Mouse (Mus musculus): ENCODE measurements around the gene Agxt2. TPM values are rescaled to one million over a fixed set of nuclear protein-coding genes. Genes with fewer than 3 reads are reported as not detected.
A peak's percentile ranks its signal among the peaks of the same experiment; 100 is the strongest.

Agxt2 gene
- not detected in 2 replicates for polyA plus RNA-seq (2016; fragmentation: Nextera tagmentation; extraction: Ambion mirVana)

DNA sequence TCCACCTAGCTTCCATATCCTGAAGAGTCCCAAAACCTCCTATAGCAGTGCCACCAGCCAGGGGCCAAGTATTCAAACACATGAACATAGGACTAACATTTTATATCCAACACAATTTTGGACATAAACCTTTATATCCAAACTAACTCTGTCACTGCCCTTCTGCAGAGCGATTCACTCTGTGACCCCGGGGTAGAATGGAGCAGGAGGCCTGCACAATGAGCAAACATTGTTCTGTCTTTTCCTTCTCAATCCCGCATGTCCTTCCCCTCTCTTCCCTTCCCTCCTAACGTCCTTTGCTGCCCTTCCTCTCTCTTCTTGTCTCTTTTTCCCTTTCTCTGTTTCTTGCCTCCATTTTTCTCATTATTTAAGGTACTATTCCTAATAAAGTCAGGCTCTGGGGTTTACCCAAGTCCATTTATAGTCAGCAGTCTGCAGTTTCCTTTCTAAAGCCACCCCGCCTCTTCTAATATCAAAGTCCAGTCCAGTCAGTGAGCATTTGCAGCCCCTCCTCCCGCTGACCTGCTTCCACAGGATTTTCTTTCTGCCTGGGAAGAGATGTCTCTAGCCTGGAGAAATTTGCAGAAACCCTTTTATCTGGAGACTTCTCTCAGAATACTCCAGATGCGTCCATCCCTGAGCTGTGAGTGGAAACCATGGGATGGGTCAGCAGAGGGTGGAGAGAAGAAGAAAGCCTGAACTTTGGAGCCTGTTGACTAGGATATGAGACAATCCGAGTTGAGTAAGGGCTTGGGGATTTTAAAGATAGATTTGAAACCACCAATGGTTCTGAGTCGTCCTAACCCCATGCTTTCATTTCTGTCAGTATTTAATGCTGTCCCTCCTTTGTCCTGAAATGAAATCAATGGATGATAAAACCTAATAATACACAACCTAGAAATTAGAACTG lies at the start of gene Agxt2:
TSS of gene Agxt2 (plus strand) at position 494 of the 910 bp plus-strand sequence.
- no peak within 1 kb of the TSS for H3K4me2 ChIP-seq (replicated peaks)
- H3K27me3 ChIP-seq (replicated peaks): no peaks in the 10 kb centered on the region
- WGBS: 82% methylated on average over 9 of the region's 9 CpGs
- H3K36me3 ChIP-seq: no peaks in the 10 kb centered on the region
- no peak within 1 kb of the TSS for H3K9ac ChIP-seq
- H3K27ac ChIP-seq: no peak within 1 kb of the TSS
- no peak for ATAC-seq (ENCODE audit: low FRiP score, low read depth)
- H3K9me3 ChIP-seq: no peaks in the 10 kb centered on the region
- H3K4me1 ChIP-seq: no peaks in the 10 kb centered on the region
- H3K4me3 ChIP-seq: no peak within 1 kb of the TSS

DNA sequence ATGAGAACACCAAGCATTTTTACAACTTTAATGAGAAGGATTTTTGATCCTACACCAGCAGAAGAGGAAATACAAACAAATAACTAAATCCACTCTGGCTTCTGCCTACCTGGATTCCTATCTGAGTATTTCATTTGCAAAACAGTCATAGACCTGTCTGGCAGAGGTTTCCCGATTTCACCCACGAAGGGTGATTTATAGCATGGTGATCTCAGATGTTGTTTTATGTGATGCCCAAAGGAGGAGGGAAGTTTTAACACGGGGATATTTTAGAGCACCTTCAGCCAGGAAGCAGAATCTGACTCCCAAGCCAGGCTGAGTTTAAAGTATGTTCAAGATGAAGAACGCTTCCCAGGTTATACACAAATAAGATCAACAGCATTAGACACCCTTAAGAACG lies 46.5 kb upstream of the Agxt2 start:
- no peak overlapping the region for H3K4me2 ChIP-seq (replicated peaks)
- no peak for ATAC-seq (ENCODE audit: low FRiP score, low read depth)
- no peak overlapping the region for H3K9ac ChIP-seq
- no peaks in the 10 kb centered on the region for H3K4me1 ChIP-seq
- H3K9me3 ChIP-seq: no peaks in the 10 kb centered on the region
- H3K4me3 ChIP-seq: no peak overlapping the region
- no peaks in the 10 kb centered on the region for H3K36me3 ChIP-seq
- H3K27me3 ChIP-seq (replicated peaks): no peaks in the 10 kb centered on the region
- H3K27ac ChIP-seq: no peak overlapping the region
- 79% methylated on average over 5 of the region's 5 CpGs for WGBS

DNA sequence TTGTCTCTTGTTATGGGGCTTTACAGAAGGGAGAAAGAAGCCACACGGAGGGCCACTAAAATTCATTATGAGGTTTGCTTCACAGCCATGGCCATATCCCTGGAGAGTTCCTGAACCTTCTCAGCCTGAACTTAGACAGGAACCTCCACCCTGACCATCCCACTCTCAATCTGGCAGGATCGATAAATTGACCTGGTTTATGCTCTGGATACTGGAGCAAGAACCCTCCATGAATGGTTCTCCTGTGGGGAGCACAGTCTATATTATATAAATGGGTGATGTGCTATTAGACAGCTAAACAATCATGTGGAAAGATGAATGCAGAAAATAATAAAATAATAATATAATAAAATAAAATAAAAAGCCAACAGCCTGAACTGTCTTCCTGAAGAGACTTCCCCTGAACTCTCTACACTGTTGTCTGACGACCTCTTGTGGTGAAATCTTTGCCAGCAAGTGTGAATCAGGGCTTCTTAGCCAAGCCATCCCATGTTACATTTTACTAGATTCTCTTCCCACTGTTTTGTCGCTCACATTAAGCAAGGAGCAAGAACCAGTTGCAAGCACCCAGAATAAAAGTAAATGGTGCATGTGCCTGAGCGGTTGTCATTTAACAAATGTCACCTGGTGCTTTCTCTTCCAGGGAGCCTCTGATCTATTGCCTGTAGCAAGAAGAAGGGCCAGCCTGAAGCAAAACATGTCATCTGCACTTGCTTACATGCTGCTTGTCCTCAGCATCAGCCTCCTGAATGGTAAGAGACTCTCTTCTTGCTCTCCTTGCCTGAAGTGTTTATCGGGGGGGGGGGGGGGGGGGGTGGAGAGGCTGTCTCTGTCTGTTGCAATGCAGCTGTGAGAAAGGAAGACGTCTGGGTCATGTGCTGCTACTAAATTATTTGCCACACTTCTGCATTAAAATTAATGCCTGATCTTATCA lies 44.5 kb upstream of the Agxt2 start:
- no peaks in the 10 kb centered on the region for H3K36me3 ChIP-seq
- ATAC-seq (ENCODE audit: low FRiP score, low read depth): peak; percentile 71
- H3K4me2 ChIP-seq (replicated peaks): no peak overlapping the region
- no peak overlapping the region for H3K27ac ChIP-seq
- H3K4me3 ChIP-seq: no peak overlapping the region
- no peaks in the 10 kb centered on the region for H3K27me3 ChIP-seq (replicated peaks)
- no peak overlapping the region for H3K9ac ChIP-seq
- WGBS: 53% methylated on average over 6 of the region's 7 CpGs
- H3K9me3 ChIP-seq: no peaks in the 10 kb centered on the region
- no peaks in the 10 kb centered on the region for H3K4me1 ChIP-seq

DNA sequence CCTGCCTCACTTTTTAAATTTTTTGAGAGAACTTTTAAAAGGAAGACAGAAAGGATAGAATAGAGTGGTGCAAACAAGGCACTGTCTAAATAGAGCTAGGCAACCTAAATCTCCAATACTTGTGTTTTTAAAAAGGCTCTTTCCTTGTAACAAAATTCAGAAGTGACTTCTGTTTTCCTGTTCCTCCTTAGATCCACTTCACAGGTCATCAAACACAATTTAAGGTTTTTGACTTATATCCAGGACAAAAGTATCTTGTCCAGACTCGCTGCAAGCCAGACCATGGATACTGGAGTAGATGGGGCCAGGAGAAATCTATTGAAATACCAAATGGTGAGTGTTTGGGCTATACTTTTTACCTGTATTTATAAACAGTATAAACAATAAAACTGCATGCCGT lies 33.3 kb upstream of the Agxt2 start, which contains the start of gene Gm21973:
TSS of gene Gm21973 (plus strand) at position 301 of the 400 bp plus-strand sequence.
- 91% methylated on average over 2 of the region's 2 CpGs for WGBS
- no peak within 1 kb of the TSS for H3K4me2 ChIP-seq (replicated peaks)
- H3K27ac ChIP-seq: no peak within 1 kb of the TSS
- no peak within 1 kb of the TSS for H3K4me3 ChIP-seq
- no peaks in the 10 kb centered on the region for H3K4me1 ChIP-seq
- no peaks in the 10 kb centered on the region for H3K36me3 ChIP-seq
- H3K9me3 ChIP-seq: no peaks in the 10 kb centered on the region
- H3K9ac ChIP-seq: no peak within 1 kb of the TSS
- H3K27me3 ChIP-seq (replicated peaks): no peaks in the 10 kb centered on the region
- no peak for ATAC-seq (ENCODE audit: low FRiP score, low read depth)

DNA sequence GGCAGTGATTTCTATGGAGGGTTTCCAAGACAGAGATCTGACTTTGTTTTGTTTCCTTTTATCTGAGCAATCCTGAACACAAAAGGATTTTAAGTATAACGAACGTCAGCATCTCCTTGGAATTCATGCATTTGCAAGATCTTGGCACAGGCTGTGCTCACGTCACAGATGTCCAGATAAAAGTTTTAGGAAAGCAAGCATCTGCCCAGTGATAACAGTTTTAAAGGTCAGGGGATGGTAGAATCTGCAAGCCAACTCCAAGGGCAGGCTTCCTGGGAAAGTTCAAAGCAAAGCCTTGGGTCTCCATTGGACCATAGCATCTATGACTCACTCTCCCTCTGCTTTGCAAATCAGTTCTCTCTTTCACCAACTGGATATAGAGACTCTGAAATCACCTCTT lies 27.7 kb upstream of the Agxt2 start:
- no peak overlapping the region for H3K4me2 ChIP-seq (replicated peaks)
- H3K27me3 ChIP-seq (replicated peaks): no peaks in the 10 kb centered on the region
- no peaks in the 10 kb centered on the region for H3K36me3 ChIP-seq
- H3K9ac ChIP-seq: no peak overlapping the region
- no peak overlapping the region for H3K4me3 ChIP-seq
- no peak for ATAC-seq (ENCODE audit: low FRiP score, low read depth)
- no peaks in the 10 kb centered on the region for H3K9me3 ChIP-seq
- 89% methylated on average over 3 of the region's 3 CpGs for WGBS
- H3K27ac ChIP-seq: no peak overlapping the region
- H3K4me1 ChIP-seq: no peaks in the 10 kb centered on the region

DNA sequence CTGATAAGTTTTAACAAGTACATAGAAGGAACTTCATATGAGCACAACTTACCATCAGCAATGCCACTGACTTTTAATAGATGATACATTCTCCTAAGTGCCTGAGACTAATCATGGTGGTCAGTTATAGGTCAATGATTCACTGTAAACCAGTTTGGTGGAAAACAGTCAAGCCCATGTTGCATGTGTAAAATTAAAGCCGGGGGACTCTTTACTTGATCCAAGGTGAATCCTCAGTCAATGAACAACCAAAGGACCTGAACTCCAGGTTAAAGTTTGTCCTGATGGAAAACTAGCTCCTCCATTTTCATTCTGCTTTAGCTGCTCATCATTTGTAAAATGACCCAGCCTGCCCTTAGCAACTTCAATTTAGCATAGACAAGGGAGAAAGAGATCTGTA lies 25.8 kb upstream of the Agxt2 start:
- Histone ChIP-seq H3K4me3 (no peak overlapping the region), H3K27ac (no peak overlapping the region), H3K36me3 (no peaks in the 10 kb centered on the region), H3K27me3 (replicated peaks) (no peaks in the 10 kb centered on the region), H3K9me3 (no peaks in the 10 kb centered on the region), H3K4me2 (replicated peaks) (no peak overlapping the region), H3K9ac (no peak overlapping the region), H3K4me1 (no peaks in the 10 kb centered on the region)
- 94% methylated on average over 1 of the region's 1 CpGs for WGBS
- ATAC-seq (ENCODE audit: low FRiP score, low read depth): no peak

DNA sequence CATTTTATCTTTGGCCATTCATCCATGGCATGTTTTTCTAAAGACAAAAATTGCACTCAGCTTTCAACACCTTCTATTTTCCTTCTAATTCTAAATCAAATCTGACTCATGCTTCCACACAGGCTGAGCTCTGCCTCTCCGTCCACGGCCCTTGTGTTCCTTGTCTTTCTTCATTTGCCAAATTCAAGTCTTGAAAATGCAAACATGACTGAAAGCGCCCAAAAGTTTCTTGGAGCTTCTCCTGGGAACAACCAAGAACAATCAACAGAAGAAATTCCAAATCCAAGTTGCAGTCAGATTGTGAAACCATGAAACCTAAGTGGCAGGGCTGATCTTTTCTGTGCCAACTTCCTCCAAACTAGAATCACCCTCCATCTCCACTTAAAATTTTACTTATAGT lies 19.7 kb upstream of the Agxt2 start:
- Histone ChIP-seq H3K9ac (no peak overlapping the region), H3K36me3 (no peaks in the 10 kb centered on the region), H3K27ac (no peak overlapping the region), H3K4me3 (no peak overlapping the region), H3K9me3 (no peaks in the 10 kb centered on the region), H3K27me3 (replicated peaks) (no peaks in the 10 kb centered on the region), H3K4me2 (replicated peaks) (no peak overlapping the region), H3K4me1 (no peaks in the 10 kb centered on the region)
- 90% methylated on average over 3 of the region's 3 CpGs for WGBS
- no peak for ATAC-seq (ENCODE audit: low FRiP score, low read depth)

DNA sequence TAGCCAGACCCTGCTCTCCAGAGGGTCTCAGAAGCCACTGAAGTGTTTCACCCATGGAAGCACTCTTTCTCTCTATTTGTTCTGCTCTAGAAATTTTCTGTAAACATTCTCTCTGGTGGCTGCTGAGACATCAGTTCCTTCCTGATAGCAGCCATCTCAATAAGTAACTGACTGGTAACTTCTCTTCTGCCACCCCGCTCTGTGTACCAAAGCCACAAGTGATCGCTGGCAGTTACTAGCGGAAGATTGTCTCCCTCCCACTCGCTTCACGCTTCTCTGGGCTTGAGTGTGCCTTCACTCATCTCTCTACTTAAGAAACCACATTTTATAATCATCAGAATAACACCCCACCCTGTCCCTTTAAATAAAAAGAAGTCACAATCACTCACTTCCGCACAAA lies 11.3 kb upstream of the Agxt2 start:
- 96% methylated on average over 6 of the region's 6 CpGs for WGBS
- ATAC-seq (ENCODE audit: low FRiP score, low read depth): no peak

DNA sequence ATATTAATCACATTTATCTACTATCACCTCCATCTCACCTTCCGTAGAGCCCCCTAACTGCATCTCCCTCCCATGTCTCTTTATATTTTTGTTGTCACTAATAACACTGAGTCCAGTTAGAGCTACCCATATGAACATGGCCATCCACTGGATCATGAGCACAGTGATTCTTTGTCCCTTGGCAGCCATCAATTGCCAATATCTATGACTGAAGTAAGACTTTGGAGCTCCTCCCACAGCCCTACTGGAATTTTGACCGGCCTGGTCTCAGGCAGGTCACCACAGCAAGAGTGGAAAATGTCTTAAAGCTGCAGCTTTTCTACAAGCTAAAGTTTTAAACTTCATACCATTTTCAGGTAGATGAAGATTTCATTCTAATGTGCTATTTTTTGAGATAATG lies 8.0 kb downstream of the Agxt2 start:
- no peaks in the 10 kb centered on the region for H3K27me3 ChIP-seq (replicated peaks)
- no peak overlapping the region for H3K4me2 ChIP-seq (replicated peaks)
- no peaks in the 10 kb centered on the region for H3K4me1 ChIP-seq
- H3K9me3 ChIP-seq: no peaks in the 10 kb centered on the region
- H3K36me3 ChIP-seq: no peaks in the 10 kb centered on the region
- no peak overlapping the region for H3K9ac ChIP-seq
- ATAC-seq (ENCODE audit: low FRiP score, low read depth): no peak
- 98% methylated on average over 2 of the region's 2 CpGs for WGBS
- no peak overlapping the region for H3K27ac ChIP-seq
- H3K4me3 ChIP-seq: no peak overlapping the region

More for the DNA sequence above, 11.3 kb upstream of the Agxt2 start:
- no peaks in the 10 kb centered on the region for H3K9me3 ChIP-seq
- no peaks in the 10 kb centered on the region for H3K36me3 ChIP-seq
- no peaks in the 10 kb centered on the region for H3K27me3 ChIP-seq (replicated peaks)
- no peak overlapping the region for H3K27ac ChIP-seq
- H3K4me3 ChIP-seq: no peak overlapping the region
- no peak overlapping the region for H3K9ac ChIP-seq
- H3K4me1 ChIP-seq: no peaks in the 10 kb centered on the region
- H3K4me2 ChIP-seq (replicated peaks): no peak overlapping the region

DNA sequence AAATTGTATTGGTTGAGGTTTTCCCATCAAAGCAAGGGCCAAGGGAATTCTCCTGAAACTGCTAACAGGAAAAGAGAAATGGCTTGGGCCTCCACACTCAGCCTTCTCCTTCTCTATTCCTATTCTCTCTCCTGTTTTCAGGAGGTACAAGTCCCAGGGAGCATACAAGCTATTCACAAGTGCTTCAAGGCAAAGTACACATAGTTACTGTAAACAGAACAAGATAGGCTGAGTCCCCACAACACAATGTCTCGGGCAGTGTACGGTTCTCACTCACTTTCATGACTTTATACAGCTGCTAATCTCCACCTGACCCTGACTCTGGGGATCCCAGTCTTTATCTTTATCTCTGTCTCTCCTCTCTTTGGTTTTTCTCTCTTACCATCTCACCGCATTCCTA lies 17.1 kb downstream of the Agxt2 start:
- Histone ChIP-seq H3K27ac (no peak overlapping the region), H3K4me1 (no peaks in the 10 kb centered on the region), H3K9ac (no peak overlapping the region), H3K4me3 (no peak overlapping the region), H3K36me3 (no peaks in the 10 kb centered on the region), H3K27me3 (replicated peaks) (no peaks in the 10 kb centered on the region), H3K4me2 (replicated peaks) (no peak overlapping the region), H3K9me3 (no peaks in the 10 kb centered on the region)
- ATAC-seq (ENCODE audit: low FRiP score, low read depth): no peak
- WGBS: 69% methylated on average over 3 of the region's 3 CpGs

DNA sequence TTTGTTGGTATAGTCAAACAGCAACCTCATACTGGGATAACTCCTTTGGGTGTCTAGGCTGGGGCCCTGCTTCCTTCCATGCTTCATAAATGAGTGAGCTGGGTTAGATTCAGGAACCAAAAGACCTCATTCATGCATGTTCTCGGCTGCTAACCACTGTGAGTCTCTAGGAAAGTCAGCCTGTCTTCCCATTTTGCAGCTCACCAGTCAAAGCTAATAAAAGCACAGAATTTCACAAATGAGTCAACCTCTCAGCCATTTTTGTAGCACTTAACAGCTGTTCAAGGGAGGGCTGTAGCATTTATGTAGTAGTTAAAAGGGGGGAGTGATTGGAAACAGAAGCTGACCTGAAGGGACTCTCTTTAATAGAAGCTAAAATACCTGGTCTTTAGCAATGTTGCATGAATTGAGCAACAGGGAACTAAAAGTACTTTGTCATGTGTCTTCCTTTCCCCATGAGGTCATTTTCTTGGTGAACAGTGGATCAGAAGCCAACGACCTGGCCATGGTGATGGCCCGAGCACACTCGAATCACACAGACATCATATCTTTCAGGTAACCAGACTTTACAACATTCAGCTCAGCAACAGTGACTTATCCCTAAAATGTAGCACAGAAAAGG lies 20.1 kb downstream of the Agxt2 start:
- no peaks in the 10 kb centered on the region for H3K27me3 ChIP-seq (replicated peaks)
- no peak overlapping the region for H3K4me3 ChIP-seq
- no peak for ATAC-seq (ENCODE audit: low FRiP score, low read depth)
- H3K9ac ChIP-seq: no peak overlapping the region
- WGBS: 85% methylated on average over 4 of the region's 4 CpGs
- H3K27ac ChIP-seq: no peak overlapping the region
- no peak overlapping the region for H3K4me2 ChIP-seq (replicated peaks)
- H3K36me3 ChIP-seq: no peaks in the 10 kb centered on the region
- H3K9me3 ChIP-seq: no peaks in the 10 kb centered on the region
- H3K4me1 ChIP-seq: no peaks in the 10 kb centered on the region
